Mouse (Mus musculus) heart, postnatal 25 days (tissue): Measurements from ENCODE around the gene Vkorc1. TPM values are rescaled to one million over a fixed set of nuclear protein-coding genes. Genes with fewer than 3 reads are reported as not detected.
"Not testable (repeated sequence)": the region's sequence is repeated elsewhere in the genome, so short reads cannot be mapped to it uniquely, and the experiment has no call there.

Experiments
- DNase-seq: peaks from one replicate; pipeline ENCODE4 v3.0.0; 2022; ENCODE audit warnings: low spot score
- intact Hi-C: fragments of 180-260 bp; cut with DNase I; formaldehyde crosslinking; loops from one replicate; pipeline ENCODE4 v1.15.1; 2025
- total RNA-seq, 2 experiments: library from RNA; stranded (reverse); gene quantifications; 2 replicates each; pipeline ENCODE4 v1.2.3; 2021

Gene Vkorc1
- 10 to 100 TPM; 15.2 to 22.0 TPM for total RNA-seq

DNA sequence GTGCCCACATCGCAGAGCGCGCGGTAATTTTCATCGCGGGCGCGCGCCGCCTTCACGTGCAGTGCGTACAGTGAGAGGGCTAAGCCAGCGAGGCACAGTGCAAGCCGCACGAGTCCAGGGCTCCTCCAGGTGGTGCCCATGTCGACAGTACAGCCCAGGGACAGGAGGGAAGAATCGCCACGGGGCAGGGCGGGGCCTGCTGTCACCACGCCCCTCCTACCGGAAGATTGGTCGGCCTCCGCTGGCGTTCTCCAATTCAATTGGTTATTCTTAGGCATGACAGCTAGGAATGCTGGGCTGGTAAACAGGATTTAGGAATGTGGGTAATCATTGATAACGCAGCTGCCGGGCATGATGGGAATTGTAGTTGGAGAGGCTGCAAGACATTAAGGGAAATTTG lies at the start of gene Vkorc1, which contains the start of gene Gm21974:
Gene Vkorc1 (minus strand): TSS at position 176 of the 400 bp plus-strand sequence.
Gene Gm21974 (minus strand): TSS at position 13 of the 400 bp plus-strand sequence.
- intact Hi-C loops = no loop called here

DNA sequence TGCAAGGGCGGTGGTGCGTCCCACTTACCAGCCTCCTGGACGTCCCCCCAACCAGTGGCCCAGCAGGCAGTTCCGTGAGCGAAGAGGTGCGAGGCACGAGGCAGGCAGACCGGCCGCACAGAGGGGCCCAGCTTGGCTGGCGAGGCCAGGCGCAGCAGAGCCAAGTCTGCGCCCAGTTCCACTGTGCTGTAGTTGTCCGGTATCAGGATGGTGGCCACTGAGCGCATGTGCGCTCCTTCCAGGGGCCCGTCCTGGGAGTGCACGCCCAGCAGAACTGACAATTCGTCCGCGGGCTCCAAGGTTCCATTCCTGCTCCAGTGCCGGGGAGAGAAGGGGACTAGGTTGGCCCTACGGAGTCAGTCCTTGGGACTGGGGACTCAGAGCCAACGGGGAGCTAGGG lies 49.2 kb upstream of the Vkorc1 start:
- no peak for DNase-seq
- intact Hi-C loops = no loop called here

More for the DNA sequence above, at the start of gene Vkorc1, which contains the start of gene Gm21974:
- DNase-seq = peak; percentile 94

DNA sequence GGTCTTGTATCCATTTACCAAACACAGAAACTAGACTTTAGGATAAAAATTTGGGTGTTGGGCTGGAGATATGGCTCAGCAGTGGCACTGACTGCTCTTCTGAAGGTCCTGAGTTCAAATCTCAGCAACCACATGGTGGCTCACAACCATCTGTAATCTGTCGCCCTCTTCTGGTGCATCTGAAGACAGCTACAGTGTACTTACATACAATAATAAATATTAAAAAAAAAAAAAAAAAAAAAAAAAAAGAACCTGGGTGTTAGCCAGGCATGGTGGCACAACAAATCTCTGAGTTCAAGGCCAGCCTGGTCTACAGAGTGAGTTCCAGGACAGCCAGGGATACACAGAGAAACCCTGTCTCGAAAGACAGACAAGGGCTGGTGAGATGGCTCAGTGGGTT lies 46.7 kb upstream of the Vkorc1 start:
- DNase-seq, intact Hi-C loops: not testable (repeated sequence)

DNA sequence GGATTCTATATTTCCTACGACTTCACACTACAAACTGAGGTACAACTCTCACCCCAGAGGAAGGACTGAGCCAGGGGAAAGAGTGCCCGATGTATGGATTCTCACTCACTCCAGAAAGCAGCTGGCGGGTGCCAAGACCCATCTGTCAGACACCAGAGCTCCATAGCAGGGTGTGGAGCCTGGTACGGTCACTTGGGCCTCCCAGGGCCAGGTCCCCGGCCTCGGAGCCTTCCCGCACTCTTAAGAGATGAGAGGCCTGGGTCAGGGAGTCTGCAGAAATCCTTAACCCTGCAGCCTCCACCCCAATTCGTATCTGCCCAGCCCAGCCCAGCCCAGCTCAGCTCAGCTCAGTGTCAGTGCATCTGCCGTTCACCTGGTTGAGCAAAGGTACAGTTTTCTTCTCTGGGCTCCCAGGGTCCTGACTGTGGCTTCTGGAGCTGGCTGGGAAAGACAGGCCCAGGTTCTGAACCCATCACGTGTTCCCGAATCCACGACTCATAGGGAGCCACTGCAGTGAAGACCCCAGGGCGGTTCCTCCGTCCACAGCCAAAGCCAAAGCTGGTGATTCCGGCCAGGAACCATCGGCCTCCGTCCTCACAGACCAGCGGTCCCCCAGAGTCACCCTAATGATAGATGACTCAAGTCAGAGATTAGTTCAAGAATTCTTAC lies 40.9 kb upstream of the Vkorc1 start:
- no peak for DNase-seq
- intact Hi-C loops = no loop called here

DNA sequence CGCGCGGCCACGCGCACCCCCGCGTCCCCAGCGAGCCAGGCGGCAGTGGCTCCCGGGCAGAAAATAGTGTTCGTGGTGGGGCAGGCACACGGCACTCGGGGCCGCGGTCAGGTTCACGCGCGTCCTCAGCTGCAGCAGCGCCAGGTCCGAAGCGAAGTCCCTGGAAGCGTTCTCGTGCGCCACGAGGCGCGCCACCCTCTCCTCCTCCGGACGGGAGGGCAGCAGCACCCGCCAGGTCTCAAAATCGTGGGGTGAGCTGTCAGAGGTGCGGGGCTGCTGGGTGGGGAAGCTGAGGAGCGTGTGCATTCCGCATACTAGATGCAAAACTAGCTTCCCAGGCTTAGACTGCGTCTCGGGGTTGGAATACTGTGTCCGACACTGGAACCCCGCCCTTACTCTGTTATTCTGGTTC lies 40.3 kb upstream of the Vkorc1 start:
- intact Hi-C loops = no loop called here
- no peak for DNase-seq

DNA sequence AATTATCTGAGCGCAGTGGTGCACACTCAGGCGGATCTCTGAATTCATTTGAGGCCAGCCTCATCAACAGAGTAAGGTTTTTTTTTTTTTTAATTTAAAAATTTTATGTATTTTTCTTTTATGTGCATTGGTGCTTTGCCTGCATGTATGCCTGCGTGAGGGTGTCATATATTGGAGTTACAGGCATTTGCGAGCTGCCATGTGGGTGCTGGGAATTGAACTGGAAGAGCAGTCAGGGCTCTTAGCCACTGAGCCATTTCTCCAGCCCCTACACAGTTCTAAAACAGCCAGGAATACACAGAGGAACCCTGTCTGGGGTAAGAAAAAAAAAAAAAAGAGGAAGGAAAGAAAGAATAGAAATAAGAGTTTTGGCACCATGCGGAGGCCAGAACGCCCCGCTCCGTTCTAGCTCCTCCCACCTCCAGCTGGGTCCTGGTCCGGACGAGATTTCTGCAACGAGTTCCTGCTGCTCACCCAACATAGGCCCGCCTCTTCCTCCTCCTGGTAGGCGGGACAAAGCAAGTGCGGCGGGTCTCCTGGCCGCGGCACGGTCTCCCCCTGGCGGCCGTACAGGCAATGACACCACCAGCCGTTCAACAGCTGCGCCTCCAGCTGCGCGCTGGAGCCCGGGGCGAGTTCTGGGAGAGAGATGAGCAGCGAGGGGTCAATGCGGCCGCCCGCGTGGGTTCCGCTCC lies 39.8 kb upstream of the Vkorc1 start:
- intact Hi-C loops = no loop called here

DNA sequence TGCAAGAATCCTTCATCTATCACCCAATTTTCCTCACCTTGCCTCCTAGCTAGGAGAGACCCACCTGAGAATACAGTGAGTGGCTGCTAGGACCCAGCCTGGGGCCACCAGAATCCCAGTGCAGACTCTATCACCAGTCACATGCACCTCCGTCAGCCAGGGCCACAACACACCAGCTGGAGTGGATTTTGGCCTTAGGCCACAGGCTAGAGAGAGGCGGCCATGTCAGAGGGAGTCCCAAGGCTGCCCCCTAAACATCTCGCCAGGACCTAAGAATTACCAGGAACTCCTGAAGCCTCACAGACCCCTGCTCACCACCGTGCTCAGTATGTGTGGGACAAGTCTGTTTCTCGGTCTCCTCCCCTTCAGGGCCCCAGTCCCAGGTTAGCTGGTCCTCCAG lies 38.7 kb upstream of the Vkorc1 start:
- DNase-seq = no peak
- intact Hi-C loops = loop anchor here (5.0 kb wide), 1 partner anchor 137 kb away; no protein-coding TSS in a partner anchor

More for the DNA sequence above, 39.8 kb upstream of the Vkorc1 start:
- DNase-seq = peak; percentile 94

DNA sequence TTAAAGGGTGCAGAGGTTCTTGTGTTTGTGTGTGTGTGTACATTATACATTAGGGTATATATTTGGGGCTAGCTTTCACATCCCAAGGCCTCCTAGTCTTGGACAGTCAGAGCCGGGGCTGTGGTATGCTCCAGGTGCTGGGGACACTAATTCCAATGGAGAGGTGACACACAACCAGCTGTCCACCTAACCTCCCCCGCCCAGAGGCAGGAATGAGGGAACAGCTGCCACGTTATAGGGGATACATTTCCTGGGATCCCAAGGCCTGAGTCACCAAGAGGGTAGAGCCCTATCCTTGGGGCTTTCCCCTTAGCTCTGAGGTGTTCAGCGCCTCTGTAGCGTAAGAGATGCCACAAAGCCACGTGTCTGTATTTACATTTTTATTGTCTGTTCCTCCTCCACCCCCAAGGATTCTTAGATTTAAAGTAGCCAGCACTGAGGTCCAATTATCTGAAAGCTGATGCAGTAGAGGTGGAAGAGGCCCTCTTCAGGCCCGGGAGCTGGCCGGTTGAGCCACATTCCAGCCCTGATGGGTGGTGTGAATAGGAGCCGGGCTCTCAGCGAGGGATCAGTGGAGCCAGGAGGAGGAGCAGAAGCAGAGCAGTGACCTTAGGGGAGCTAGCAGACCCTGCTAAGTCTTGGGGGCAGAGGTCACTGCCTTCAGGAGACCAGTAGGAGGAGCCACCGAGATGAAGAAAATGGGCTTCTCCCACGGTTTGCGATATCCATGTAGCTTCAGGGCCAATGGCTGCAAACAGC lies 37.0 kb upstream of the Vkorc1 start:
- no peak for DNase-seq
- intact Hi-C loops = loop anchor here (5.0 kb wide), 1 partner anchor 135 kb away; no protein-coding TSS in a partner anchor

DNA sequence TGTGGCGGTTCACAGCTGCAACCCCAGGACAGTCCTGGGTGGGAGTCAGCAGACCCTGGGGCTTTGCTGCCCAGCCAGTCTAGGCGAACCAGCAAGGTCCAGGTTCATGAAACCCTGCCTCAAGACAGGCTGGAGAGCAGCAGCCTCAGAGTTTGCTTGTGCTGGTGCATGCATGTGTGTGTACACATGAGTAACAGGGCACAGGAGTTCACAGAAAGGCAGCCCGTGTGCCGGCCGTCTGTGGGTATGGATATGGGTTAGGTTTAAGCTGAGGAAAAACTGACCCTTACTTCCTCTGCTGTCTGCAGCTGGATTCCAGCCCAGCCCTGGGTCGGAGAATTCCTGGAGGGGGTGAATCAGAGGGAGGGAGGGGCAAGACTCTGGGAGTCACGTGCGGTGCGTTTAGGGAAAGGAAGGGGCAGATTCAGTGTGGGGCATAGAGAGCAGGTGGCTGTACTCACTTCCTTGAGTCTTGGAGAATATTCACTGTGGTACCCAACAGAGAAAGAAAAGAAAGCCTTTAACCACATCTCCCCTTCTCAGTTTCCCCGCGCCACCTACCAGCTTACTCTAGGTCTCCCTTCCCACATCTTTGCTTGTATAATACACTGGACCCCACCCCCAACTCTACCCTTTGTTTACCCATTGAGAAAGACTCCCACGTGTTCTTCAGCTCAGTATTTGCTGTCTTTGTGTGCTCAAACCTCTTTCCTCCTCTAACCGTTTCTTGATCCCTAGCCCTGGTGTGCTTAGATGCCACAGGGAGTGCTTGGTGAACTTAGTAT lies 36.1 kb upstream of the Vkorc1 start:
- DNase-seq = no peak
- intact Hi-C loops = loop anchor here (5.0 kb wide), 1 partner anchor 134 kb away; no protein-coding TSS in a partner anchor

DNA sequence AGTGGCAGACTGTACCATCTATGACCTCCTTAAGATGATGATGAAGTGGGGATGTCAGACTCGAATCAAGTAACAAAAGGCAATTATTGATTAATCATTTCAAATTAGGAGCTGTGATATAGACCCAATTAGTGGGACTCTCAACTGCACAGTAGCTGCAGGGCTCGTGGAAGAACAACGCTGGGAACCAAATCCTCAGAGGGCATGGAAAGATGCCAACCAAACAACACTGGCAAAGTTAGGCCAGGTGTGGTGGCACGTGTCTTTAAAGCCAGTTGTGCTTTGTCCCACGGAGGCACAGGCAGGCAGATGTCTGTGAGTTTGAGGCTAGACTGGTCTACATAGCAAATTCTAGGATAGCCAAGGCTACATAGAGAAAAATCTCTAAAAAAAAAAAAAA lies 35.2 kb upstream of the Vkorc1 start:
- no peak for DNase-seq
- intact Hi-C loops = loop anchor here (5.0 kb wide), 1 partner anchor 133 kb away; no protein-coding TSS in a partner anchor

DNA sequence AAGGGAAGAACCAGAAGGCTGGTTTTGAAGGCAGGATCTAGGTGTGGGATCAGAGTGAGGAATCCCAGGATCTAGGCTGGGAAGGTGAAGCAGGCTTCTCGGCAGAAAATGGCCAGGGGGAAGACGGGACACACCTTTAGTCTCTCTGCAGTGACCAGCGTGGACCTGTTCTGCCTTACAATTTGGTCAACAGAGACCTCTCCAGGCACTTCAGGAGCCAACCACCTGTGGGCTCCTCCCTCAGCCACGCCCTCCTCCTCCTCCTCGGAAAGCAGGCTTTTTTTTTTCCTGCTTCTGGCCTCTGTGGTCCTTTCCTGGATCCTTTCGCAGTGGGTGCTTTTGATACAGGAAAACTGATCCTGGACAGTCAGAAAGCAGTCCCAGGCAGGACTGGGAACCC lies 34.5 kb upstream of the Vkorc1 start, which contains the start of gene Prss8:
Gene Prss8 (minus strand): TSS at position 182 of the 400 bp plus-strand sequence.
- no peak for DNase-seq
- intact Hi-C loops = loop anchor here (5.0 kb wide), 1 partner anchor 133 kb away; no protein-coding TSS in a partner anchor

DNA sequence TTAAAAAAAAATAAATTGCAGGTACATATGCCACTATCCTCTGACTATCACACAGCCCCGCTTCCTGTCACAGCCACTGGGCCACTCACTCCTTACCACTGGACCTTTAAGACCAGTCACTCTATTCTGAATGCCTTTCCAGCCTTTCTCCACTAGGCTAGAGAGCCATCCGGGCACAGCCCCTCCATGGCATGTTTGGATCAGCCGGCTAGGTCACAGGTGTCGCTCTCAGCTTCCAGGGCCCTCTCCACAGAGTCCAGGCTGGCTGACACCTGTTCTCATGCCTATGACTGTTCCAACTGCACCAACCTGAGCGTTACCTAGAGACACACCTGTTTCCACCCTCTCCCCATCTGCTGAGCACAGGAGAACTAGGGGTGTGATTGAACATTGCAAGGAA lies 33.2 kb upstream of the Vkorc1 start:
- no peak for DNase-seq
- intact Hi-C loops = no loop called here

DNA sequence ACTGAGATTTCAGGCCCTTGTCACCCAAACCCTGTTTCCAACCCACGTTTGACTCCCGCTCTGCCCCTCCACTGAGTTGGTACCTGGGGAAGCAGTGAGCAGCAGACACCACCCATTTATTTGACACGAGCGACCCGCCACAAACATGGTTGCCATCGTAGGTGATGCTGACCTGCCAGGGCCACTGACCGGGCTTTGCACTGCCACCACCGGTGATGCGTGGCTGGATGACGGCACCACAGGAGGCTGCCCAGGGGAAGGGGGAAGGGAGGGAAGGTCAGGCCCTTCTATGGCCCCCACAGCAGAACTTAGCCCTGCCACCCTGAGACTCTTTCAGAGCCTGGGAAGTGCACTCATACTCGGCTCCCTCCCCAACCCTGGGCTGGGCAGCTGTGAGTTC lies 32.3 kb upstream of the Vkorc1 start:
- intact Hi-C loops = no loop called here
- no peak for DNase-seq

DNA sequence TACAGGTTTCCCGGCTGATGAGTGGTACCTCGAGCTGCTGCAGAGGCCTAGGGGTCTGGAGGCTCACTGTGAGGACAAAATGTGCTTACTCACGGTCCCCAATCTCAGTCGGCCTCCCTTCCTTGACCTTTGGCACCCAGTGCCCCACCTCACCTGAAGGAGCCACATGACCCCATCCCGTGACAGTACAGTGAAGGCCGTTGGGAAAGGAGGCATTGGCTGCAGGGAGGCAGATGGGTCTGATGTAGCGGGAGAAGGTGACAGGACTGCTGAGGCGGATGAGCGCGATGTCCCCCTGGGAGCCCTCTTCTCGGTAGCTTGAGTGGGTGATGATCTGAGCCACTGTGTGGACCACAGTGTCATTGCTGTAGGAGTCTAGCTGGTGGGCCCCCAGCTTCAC lies 31.4 kb upstream of the Vkorc1 start:
- no peak for DNase-seq
- intact Hi-C loops = no loop called here

DNA sequence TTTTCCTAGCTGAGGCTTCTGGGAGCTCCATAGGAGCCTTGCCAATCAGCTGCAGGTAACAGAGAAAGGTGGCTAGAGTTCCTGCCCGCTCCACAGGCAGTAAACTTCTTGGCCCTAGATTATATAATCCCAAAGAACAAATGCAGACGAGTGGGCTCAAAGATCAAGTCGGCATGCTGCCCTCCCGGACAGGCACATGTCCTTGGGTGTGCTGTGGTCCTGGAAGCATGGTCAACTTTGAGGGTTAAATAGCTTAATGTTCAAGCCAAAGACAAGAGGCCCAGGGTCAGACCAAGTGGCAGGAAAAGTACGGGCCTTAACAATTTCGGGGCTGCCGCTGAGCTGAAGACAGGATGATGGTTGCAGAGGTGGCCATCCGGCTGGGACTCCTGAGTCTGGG lies 30.6 kb upstream of the Vkorc1 start:
- intact Hi-C loops = no loop called here
- DNase-seq = no peak

DNA sequence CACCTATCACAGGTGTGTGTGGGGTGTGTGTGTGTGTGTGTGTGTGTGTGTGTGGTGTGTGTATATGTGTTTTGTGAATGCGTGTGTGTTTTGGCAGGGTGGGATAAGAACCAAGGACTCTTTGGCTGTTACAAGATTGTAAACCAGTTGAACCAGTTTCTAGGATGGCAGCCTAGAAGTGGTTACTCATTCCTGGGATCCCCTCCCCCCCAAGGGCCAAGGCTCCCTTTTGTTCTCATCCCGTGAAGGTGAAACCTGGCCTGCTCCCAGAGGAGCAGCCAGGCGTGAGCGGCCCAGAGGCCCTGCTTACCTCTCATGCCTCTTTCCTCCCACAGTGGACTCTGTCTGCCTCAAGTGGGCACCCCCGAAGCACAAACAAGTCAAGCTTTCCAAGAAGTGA lies 29.8 kb upstream of the Vkorc1 start:
- DNase-seq = no peak

DNA sequence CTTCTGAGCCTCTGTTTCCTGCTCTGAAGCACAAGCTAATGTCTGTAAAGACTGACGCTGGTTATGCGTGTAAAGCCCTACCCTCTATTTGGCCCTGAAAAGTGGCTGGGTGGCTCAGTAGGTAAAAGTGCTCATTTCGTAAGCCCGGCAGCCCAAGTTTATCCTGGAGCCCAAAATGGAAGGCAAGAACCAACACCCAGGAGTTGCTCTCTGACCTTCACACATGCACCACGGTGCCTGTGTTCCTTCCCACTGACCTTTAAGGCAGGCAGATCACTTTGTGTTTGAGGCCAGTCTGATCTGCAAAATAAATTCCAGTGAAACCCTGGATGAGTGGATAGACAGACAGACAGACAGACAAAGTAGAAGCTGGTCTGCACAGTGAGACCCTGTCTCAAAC lies 28.3 kb upstream of the Vkorc1 start:
- intact Hi-C loops = no loop called here
- no peak for DNase-seq

More for the DNA sequence above, 29.8 kb upstream of the Vkorc1 start:
- intact Hi-C loops = no loop called here

DNA sequence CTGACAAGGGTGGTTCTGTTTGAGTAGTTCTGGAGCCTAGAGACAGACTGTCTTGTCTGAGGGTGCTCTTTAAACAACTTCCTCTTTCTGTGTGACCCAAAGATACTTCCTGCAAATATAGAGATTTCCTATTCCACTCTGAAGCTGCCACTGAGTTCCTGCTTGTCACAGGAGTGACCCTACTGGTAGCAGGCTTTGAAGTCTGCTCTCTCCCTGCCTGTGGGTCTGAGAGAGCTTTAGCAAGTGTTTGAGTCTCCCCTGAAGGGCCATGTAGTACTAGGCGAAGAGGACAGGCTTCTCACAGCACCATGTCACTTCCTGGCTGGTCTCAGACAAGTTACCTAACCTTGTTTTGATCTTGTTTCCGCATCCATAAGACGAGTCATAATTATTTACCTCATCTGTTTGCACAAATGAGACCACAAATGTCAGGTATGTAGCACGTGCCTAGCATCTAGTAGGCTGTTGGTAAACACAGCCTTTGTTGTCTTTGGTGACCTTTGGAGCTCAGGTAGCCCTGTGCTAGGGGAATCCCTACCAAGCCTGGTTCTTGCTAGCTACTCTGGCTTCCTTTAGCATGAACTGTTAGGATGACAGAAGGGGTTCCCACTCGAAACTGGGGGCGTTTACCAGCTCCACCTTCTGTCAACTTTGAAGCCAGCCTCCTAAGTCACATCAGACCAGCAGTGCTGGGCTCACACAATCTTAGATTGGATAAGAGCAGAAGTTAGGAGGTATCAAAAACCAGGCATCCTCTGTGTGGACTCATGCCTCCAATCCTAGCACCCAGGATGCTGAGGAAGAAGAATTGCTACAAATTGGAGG lies 27.2 kb upstream of the Vkorc1 start:
- no peak for DNase-seq
- intact Hi-C loops = no loop called here

DNA sequence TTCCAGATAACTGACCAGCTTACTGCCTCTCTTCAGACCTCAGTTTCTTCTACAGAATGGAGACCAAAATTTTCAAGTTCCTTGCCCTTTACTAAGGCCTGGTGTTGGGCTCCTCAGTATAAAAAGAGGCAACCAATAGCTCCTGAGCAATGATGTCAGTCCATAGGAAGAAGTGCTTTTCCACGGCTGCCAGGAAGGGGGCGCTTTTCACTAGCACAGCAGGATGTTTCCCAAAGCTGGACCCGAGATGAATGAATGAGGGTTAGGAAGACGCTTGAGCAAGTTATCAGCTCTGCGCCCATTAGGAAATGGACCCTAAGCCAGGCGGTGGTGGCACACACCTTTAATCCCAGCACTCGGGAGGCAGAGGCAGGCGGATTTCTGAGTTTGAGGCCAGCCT lies 26.1 kb upstream of the Vkorc1 start:
- intact Hi-C loops = no loop called here
- no peak for DNase-seq
